17 mouse cellular contexts compared by ENCODE assay signal in the genomic region with DNA sequence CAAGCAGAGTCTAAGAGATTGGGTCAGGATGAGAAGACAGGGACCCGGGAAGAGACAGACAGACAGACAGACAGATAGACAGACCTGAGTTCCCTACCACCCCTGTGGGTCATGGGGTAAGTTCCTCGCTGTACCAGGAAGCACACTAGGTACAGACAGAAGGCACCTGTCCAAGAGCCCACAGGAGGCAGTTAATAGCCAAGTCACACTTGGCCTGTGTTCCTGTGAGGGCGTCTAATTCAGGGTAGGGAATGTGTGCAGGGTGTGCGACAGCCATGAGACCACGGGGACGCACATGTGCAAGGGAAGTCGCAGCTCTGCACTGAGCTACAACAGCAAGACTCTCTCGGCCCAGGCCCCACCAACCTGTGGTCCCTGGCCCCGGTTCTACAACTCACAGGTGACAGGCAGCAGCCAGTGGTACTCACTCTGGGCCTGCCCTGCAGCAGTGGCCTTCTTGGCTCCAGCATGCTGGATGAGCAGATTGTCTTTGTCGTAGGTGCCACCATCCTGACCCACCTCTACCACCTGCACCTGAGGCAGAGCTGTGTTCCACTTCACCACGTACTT.
"Had no signal": no experiment of that assay in that cellular context is flagged by ENCODE, and none has a peak within 500 bp of the region (broad histone marks: within the 10 kb centered on the region; RNA-seq: fewer than 3 reads in every experiment).

No protein-coding gene starts in this region.

- H3K27me3 ChIP-seq: liver, embryonic 15.5 days; midbrain, embryonic 13.5 days; neural tube, embryonic 15.5 days; stomach, embryonic 15.5 days had no signal

- H3K9me3 ChIP-seq: limb, embryonic 10.5 days; liver, embryonic 15.5 days; neural tube, embryonic 15.5 days; stomach, embryonic 15.5 days had no signal

- DNase-seq: kidney, postnatal 10 days; kidney, postnatal 4 days; lung, adult 2 months; lung, postnatal 36 days; retina, postnatal 1 day; right cerebral cortex, postnatal 4 days; spleen, adult 18-20 months; thymus, postnatal 14 days had no signal

- H3K9ac ChIP-seq: liver, embryonic 15.5 days; midbrain, embryonic 13.5 days; neural tube, embryonic 15.5 days; stomach, embryonic 15.5 days had no signal

- H3K27ac ChIP-seq: layer of hippocampus, adult 2 months; limb, embryonic 10.5 days; liver, embryonic 15.5 days; midbrain, embryonic 13.5 days; neural tube, embryonic 15.5 days; stomach, embryonic 15.5 days had no signal

- H3K4me3 ChIP-seq: layer of hippocampus, adult 2 months; limb, embryonic 10.5 days; liver, embryonic 15.5 days; midbrain, embryonic 13.5 days; myocyte; neural tube, embryonic 15.5 days; stomach, embryonic 15.5 days had no signal

- ATAC-seq: lung, postnatal 0 days; midbrain, embryonic 13.5 days had no signal

- H3K4me1 ChIP-seq: limb, embryonic 10.5 days; stomach, embryonic 15.5 days had no signal

- H3K4me2 ChIP-seq: liver, embryonic 11.5 days; liver, embryonic 15.5 days; midbrain, embryonic 13.5 days; neural tube, embryonic 15.5 days; stomach, embryonic 15.5 days had no signal
